Comparison of ENCODE assay signal across 11 mouse cellular contexts in genomic region chr1:64337619-64338574, GRCm38 (mm10).
DNase-seq lines count a peak whose midpoint lies in the region; ATAC-seq and TF ChIP-seq lines count a peak whose summit lies in the region.
"Had no signal": no experiment of that assay in that cellular context is flagged by ENCODE, and none has a peak within 500 bp of the region (broad histone marks: within the 10 kb centered on the region; RNA-seq: fewer than 3 reads in every experiment).

No protein-coding gene starts in this region.

- no peak for TF ChIP-seq CTCF in lung, postnatal 0 days (IDR thresholded peaks at IDR 0.05)

- H3K27ac ChIP-seq in lung, postnatal 0 days (ENCODE audit: low read length), result no peak overlapping the region
- no peak overlapping the region for H3K27ac ChIP-seq in forebrain, embryonic 16.5 days (ENCODE audit: low read length)
- no peak overlapping the region for H3K27ac ChIP-seq in midbrain, embryonic 11.5 days (ENCODE audit: low read depth, low read length)
- H3K27ac ChIP-seq: lung, embryonic 15.5 days had no signal

- no peak overlapping the region for H3K4me2 ChIP-seq in lung, postnatal 0 days (replicated peaks; ENCODE audit: low read depth, low read length)
- H3K4me2 ChIP-seq in forebrain, embryonic 16.5 days (ENCODE audit: low read length), result peak overlapping the region; percentile 37
- peak overlapping the region; percentile 21; the same call in 1 of the 2 replicates for H3K4me2 ChIP-seq in midbrain, embryonic 11.5 days
- H3K4me2 ChIP-seq: lung, embryonic 15.5 days had no signal

- H3K4me1 ChIP-seq in lung, postnatal 0 days (ENCODE audit: insufficient read depth, low read depth, low read length), result no peaks in the 10 kb centered on the region
- peaks cover 6% of the 10 kb centered on the region; the same call in 1 of the 2 replicates for H3K4me1 ChIP-seq in forebrain, embryonic 16.5 days (replicated peaks; ENCODE audit: control insufficient read depth, insufficient read depth, low read length)
- H3K4me1 ChIP-seq in midbrain, embryonic 11.5 days (ENCODE audit: control insufficient read depth, insufficient read depth, low read length), result peaks cover 11% of the 10 kb centered on the region
- H3K4me1 ChIP-seq: lung, embryonic 15.5 days had no signal

- no peak overlapping the region for H3K9ac ChIP-seq in lung, postnatal 0 days (replicated peaks; ENCODE audit: low read depth)
- H3K9ac ChIP-seq in forebrain, embryonic 16.5 days (replicated peaks; ENCODE audit: low read depth, low read length), result no peak overlapping the region
- no peak overlapping the region for H3K9ac ChIP-seq in midbrain, embryonic 11.5 days (ENCODE audit: low read length)
- H3K9ac ChIP-seq: lung, embryonic 15.5 days had no signal

- no peak for ATAC-seq in lung, postnatal 0 days
- no peak for ATAC-seq in forebrain, embryonic 16.5 days
- peak; percentile 48 for ATAC-seq in midbrain, embryonic 11.5 days (ENCODE audit: low FRiP score)
- no peak for ATAC-seq in CD4-positive, CD25-positive, alpha-beta regulatory T cell, adult 4 months

- 62% methylated on average over 25 of the region's 25 CpGs for WGBS in lung, postnatal 0 days
- 34% methylated on average over 25 of the region's 25 CpGs for WGBS in forebrain, embryonic 16.5 days
- 46% methylated on average over 25 of the region's 25 CpGs for whole genome bisulfite sequencing in midbrain, embryonic 11.5 days

- H3K4me3 ChIP-seq in lung, postnatal 0 days (ENCODE audit: low read depth, low read length), result no peak overlapping the region
- no peak overlapping the region for H3K4me3 ChIP-seq in forebrain, embryonic 16.5 days (replicated peaks; ENCODE audit: low read length)
- H3K4me3 ChIP-seq in midbrain, embryonic 11.5 days (ENCODE audit: low read depth, low read length), result no peak overlapping the region
- H3K4me3 ChIP-seq: lung, embryonic 15.5 days had no signal

- no peaks in the 10 kb centered on the region for H3K9me3 ChIP-seq in lung, postnatal 0 days (ENCODE audit: low read length)
- no peaks in the 10 kb centered on the region for H3K9me3 ChIP-seq in forebrain, embryonic 16.5 days (ENCODE audit: control insufficient read depth, low read length)
- H3K9me3 ChIP-seq in midbrain, embryonic 11.5 days (ENCODE audit: control insufficient read depth, low read length), result no peaks in the 10 kb centered on the region
- H3K9me3 ChIP-seq: lung, embryonic 15.5 days had no signal

- DNase-seq in lung, postnatal 0 days (ENCODE audit: low spot score), result peak; percentile 8
- no peak for DNase-seq in lung, postnatal 25 days (ENCODE audit: low spot score)
- peak; percentile 88 for DNase-seq in midbrain, embryonic 11.5 days (ENCODE audit: low spot score, missing footprints)
- no peak for DNase-seq in cerebellum, adult 11-12 months
- DNase-seq in heart, adult 8-10 months (ENCODE audit: low spot score), result no peak
- no peak for DNase-seq in left cerebral cortex, adult 9 months (ENCODE audit: low spot score in 2 of 2)
- DNase-seq: heart, postnatal 36 days had no signal

- no peaks in the 10 kb centered on the region for H3K27me3 ChIP-seq in lung, postnatal 0 days (replicated peaks; ENCODE audit: insufficient read depth, low read length)
- no peaks in the 10 kb centered on the region for H3K27me3 ChIP-seq in forebrain, embryonic 16.5 days (replicated peaks; ENCODE audit: control insufficient read depth, insufficient read depth, low read length)
- no peaks in the 10 kb centered on the region for H3K27me3 ChIP-seq in midbrain, embryonic 11.5 days (ENCODE audit: control insufficient read depth, insufficient read depth, low read length)
- H3K27me3 ChIP-seq: CH12.LX; lung, embryonic 15.5 days had no signal

- TF ChIP-seq EP300 in lung, postnatal 0 days (IDR thresholded peaks at IDR 0.05), result no peak

- H3K36me3 ChIP-seq in lung, postnatal 0 days (ENCODE audit: insufficient read depth, low read length), result no peaks in the 10 kb centered on the region
- H3K36me3 ChIP-seq in forebrain, embryonic 16.5 days (ENCODE audit: control insufficient read depth, insufficient read depth), result no peaks in the 10 kb centered on the region
- H3K36me3 ChIP-seq in midbrain, embryonic 11.5 days (ENCODE audit: control insufficient read depth, insufficient read depth, low read length), result no peaks in the 10 kb centered on the region
- H3K36me3 ChIP-seq: lung, embryonic 15.5 days had no signal

Comparison
In these comparisons a context has a peak if more than half of its experiments do, and no peak if none do; other contexts are left out.
1. DNase-seq: peak in lung, postnatal 0 days (single experiment) and midbrain, embryonic 11.5 days (single experiment); none in lung, postnatal 25 days (single experiment), cerebellum, adult 11-12 months (single experiment), heart, adult 8-10 months (single experiment) and left cerebral cortex, adult 9 months (0 of 2).